Comparison of ENCODE assay signal across 11 mouse cellular contexts in genomic region chr4:47724331-47725004, GRCm38 (mm10).
A peak's percentile ranks its signal among the peaks of the same experiment; 100 is the strongest.
DNase-seq lines count a peak whose midpoint lies in the region; ATAC-seq and TF ChIP-seq lines count a peak whose summit lies in the region.
"Had no signal": no experiment of that assay in that cellular context is flagged by ENCODE, and none has a peak within 500 bp of the region (broad histone marks: within the 10 kb centered on the region; RNA-seq: fewer than 3 reads in every experiment).

No protein-coding gene starts in this region.

- no peak for ATAC-seq in heart, postnatal 0 days (ENCODE audit: insufficient read depth, low read depth)
- no peak for ATAC-seq in CD4-positive, CD25-positive, alpha-beta regulatory T cell, adult 4 months

- peaks cover 7% of the 10 kb centered on the region; the same call in 1 of the 2 replicates for H3K9me3 ChIP-seq in heart, postnatal 0 days (replicated peaks; ENCODE audit: control insufficient read depth, low read length)
- H3K9me3 ChIP-seq: neural tube, embryonic 12.5 days had no signal

- 20% methylated on average over 8 of the region's 8 CpGs for WGBS in heart, postnatal 0 days

- peaks cover 7% of the 10 kb centered on the region; the same call in 1 of the 2 replicates for H3K4me1 ChIP-seq in heart, postnatal 0 days (ENCODE audit: control insufficient read depth, insufficient read depth)

- no peak overlapping the region for H3K27ac ChIP-seq in heart, postnatal 0 days (ENCODE audit: low read depth)
- H3K27ac ChIP-seq: heart, adult 2 months; neural tube, embryonic 12.5 days had no signal

- no peak overlapping the region for H3K4me3 ChIP-seq in heart, postnatal 0 days (ENCODE audit: low read depth, low read length)
- H3K4me3 ChIP-seq: heart, adult 2 months; neural tube, embryonic 12.5 days had no signal

- no peaks in the 10 kb centered on the region for H3K36me3 ChIP-seq in heart, postnatal 0 days (replicated peaks; ENCODE audit: control insufficient read depth, insufficient read depth, low read length)
- H3K36me3 ChIP-seq: neural tube, embryonic 12.5 days had no signal

- intact Hi-C loops in heart, postnatal 25 days (cut with DNase I): no loop called here

- no peak overlapping the region for H3K4me2 ChIP-seq in heart, postnatal 0 days (ENCODE audit: low read depth, low read length)
- H3K4me2 ChIP-seq: neural tube, embryonic 12.5 days had no signal

- TF ChIP-seq CTCF in heart, postnatal 0 days (IDR thresholded peaks at IDR 0.05; ENCODE audit: low read depth): no peak

- no peak for TF ChIP-seq EP300 in heart, postnatal 0 days (IDR thresholded peaks at IDR 0.05; ENCODE audit: low read depth)

- no peaks in the 10 kb centered on the region for H3K27me3 ChIP-seq in heart, postnatal 0 days (ENCODE audit: control insufficient read depth, insufficient read depth, low read length)
- H3K27me3 ChIP-seq: neural tube, embryonic 12.5 days had no signal

- DNase-seq in heart, adult 18-20 months: peak; percentile 10 to 17
- DNase-seq in heart, postnatal 25 days (ENCODE audit: low spot score): no peak
- DNase-seq in urinary bladder, postnatal 14 days (ENCODE audit: low spot score): peak; percentile 4
- no peak for DNase-seq in urinary bladder, adult 2 months (ENCODE audit: low spot score)
- peak; percentile 35 for DNase-seq in heart, postnatal 0 days (ENCODE audit: low spot score)
- DNase-seq in T-cell, adult 2 months (ENCODE audit: low spot score): no peak
- no peak for DNase-seq in adrenal gland, postnatal 25 days
- DNase-seq: thymus, postnatal 25 days had no signal

- no peak overlapping the region for H3K9ac ChIP-seq in heart, postnatal 0 days (replicated peaks; ENCODE audit: low read depth, low read length)
- H3K9ac ChIP-seq: neural tube, embryonic 12.5 days had no signal

Comparison
In these comparisons a context has a peak if more than half of its experiments do, and no peak if none do; other contexts are left out.
1. DNase-seq: peak in heart, adult 18-20 months (2 of 2), urinary bladder, postnatal 14 days (single experiment) and heart, postnatal 0 days (single experiment); none in heart, postnatal 25 days (single experiment), urinary bladder, adult 2 months (single experiment), T-cell, adult 2 months (single experiment) and adrenal gland, postnatal 25 days (single experiment).